Mouse (Mus musculus): ENCODE data around the gene Abhd18. TPM values are rescaled to one million over a fixed set of nuclear protein-coding genes. Genes with fewer than 3 reads are reported as not detected.

Abhd18 gene
- polyA plus RNA-seq (2015; fragmentation: Nextera tagmentation; extraction: Ambion mirVana): 4.7 and 6.6 TPM in 2 replicates

GRCm38 (mm10) chr3:40846957-40847017, at the start of gene Abhd18:
Gene Abhd18, plus strand, starts transcription at chr3:40846970.

GRCm38 (mm10) chr3:40799530-40800372, 47.0 kb upstream of the Abhd18 start, which contains the start of gene Plk4:
Gene Plk4, plus strand, starts transcription at chr3:40800019.

DNA sequence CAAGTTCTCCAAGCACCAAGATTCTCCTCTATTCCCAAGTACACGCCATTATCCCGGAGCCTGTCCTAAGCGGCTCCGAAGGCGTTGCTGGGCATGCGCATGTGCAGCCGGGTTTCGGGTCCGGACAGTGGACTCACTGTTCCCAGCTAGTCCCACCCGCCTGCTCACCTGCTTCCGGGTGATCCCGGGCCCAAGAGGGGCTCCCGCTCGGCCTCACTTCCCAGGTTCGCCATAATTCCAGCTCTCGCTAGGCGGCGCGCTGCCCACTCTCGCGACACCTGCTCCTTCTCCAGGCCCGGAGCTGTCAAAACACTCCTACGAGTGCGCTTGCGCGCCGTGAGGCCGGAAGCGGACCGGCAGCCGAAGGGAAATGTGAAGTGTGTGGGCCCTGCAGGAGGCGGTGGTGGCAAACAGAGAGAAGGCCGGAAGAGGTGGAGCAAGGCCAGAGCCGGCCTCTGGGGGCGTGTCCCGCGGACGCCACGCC, 255 bp upstream of the Abhd18 start, which contains the start of gene Mfsd8:
Gene Mfsd8, minus strand, starts transcription at position 414 of the 484 bp plus-strand sequence.

DNA sequence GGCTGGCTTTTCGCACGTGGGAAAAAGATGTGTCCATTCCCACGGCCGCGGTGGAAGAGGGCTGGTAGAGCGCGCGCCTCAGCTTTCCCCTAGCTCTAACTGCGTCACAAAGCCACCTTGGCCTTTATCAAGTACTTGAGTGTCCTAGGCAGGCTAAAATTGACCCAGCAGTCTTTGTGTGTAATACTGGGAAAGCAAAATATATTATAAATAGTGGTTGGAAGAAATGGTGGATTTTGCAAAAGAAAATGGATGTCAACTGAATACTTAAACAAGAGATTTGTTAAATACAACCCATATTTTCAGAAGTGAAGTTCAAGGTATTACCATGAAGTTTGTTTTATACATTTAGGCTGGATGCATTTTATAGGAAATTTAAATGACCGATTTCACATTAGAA, 55.7 kb downstream of the Abhd18 start, which contains the start of gene 1700034I23Rik:
Gene 1700034I23Rik, minus strand, starts transcription at position 101 of the 400 bp plus-strand sequence.

DNA sequence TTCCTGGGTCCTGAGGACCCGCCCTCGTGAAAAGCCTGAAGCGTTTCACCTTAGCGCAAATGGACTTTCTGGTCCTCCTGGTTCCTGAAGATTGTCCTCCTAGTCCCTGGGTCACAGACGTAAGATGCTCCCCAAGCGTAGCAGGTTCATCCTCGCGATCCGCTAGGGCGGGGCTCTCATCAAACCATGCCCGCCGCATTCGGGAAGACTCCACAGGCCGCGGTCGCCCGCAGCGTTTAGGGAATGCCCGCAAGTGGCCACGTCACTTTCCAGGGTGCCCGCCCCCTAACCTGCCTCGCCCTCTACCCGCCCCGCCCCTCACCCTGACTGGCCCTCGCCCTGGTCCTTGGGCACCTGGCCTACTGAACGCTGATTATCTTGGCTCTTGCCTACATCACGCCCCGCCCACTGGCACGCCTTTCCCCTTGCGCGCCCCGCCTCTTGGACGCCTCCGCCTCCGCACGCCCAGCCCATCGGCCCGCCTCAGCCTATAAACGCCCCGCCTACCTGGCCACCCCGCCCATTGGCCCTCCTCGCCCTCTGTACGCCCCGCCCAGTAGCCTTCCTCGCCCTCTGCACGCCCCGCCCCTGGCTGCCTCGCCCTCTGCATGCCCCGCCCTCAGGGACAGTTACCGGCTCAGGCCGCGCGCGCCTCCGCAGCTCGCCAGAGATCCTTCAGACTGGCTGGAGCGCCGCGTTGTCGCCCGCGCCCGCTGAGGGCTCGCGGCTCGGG, 102.6 kb downstream of the Abhd18 start, which contains the start of gene Larp1b:
Gene Larp1b, plus strand, starts transcription at position 659 of the 733 bp plus-strand sequence.

Other genes starting within 250 kb of the Abhd18 start
- gene Slc25a31, start 138.1 kb upstream of the Abhd18 start, polyA plus RNA-seq (2015; fragmentation: Nextera tagmentation; extraction: Ambion mirVana): 0.39 TPM in 1 of 2 replicates, not detected in the other
- gene Hspa4l, start 102.5 kb upstream of the Abhd18 start, polyA plus RNA-seq (2015; fragmentation: Nextera tagmentation; extraction: Ambion mirVana): 14.0 and 15.9 TPM in 2 replicates
- 15.3 and 17.1 TPM in 2 replicates for gene Plk4, start 47.0 kb upstream of the Abhd18 start, polyA plus RNA-seq (2015; fragmentation: Nextera tagmentation; extraction: Ambion mirVana)
- gene Mfsd8, start 84 bp upstream of the Abhd18 start, polyA plus RNA-seq (2015; fragmentation: Nextera tagmentation; extraction: Ambion mirVana): 7.7 and 8.1 TPM in 2 replicates
- 0.11 TPM in 2 replicates for gene 1700034I23Rik, start 55.6 kb downstream of the Abhd18 start, polyA plus RNA-seq (2015; fragmentation: Nextera tagmentation; extraction: Ambion mirVana)
- 4.5 and 7.4 TPM in 2 replicates for gene Larp1b, start 102.9 kb downstream of the Abhd18 start, polyA plus RNA-seq (2015; fragmentation: Nextera tagmentation; extraction: Ambion mirVana)
- 25.2 and 30.5 TPM in 2 replicates for gene Pgrmc2, start 236.1 kb downstream of the Abhd18 start, polyA plus RNA-seq (2015; fragmentation: Nextera tagmentation; extraction: Ambion mirVana)

Data from adrenal gland, postnatal 0 days (tissue).